Mouse (Mus musculus) G1E-ER4 (cell line): ENCODE results near the gene Gm49325. TPM values are rescaled to one million over a fixed set of nuclear protein-coding genes. Genes with fewer than 3 reads are reported as not detected.

Source experiments
- GATA1 ChIP-seq: IDR thresholded peaks from one replicate; pipeline ENCODE4 v1.8.0; 2012; ENCODE audit warnings: low read length, inconsistent platforms
- polyA plus RNA-seq: library from polyadenylated mRNA; stranded (reverse); fragments of >175 nt; gene quantifications from 2 replicates; pipeline ENCODE4 v1.2.3, GENCODE M21; 2012

Gene Gm49325
- polyA plus RNA-seq, 1 experiment: not detected

DNA sequence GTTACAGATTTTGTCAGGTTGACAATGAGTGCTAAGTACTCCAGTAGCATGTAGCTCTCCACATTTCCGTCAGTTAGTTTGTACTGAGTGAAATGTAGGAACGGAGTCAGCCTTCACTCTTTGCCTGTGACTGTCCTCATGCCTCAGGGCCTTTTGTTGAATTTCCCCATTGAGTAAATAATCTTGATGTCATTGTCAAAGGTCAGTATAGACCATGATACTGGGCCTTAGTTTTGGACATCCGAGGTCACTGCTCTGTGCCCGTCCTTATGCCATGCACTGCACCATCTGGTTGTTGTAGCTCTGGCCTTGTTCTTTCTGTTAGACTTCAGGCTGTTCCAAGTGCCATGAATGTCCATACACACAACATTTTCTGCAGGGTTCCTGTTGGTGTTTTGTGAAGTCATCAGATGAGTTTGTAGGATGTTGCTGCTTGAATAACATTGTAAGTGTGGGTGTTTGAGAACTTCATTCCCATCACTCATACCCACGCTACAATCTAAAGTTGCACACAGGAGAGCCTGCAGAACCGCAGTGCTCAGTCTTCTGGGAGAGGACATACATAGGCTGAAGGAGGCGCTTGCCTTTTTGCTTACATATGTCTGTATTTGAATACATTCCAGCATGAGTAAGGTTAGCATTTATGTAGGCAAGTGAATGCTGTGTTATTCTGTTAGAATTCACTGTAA is 30.4 kb downstream of the Gm49325 start:
- no peak for TF ChIP-seq GATA1

DNA sequence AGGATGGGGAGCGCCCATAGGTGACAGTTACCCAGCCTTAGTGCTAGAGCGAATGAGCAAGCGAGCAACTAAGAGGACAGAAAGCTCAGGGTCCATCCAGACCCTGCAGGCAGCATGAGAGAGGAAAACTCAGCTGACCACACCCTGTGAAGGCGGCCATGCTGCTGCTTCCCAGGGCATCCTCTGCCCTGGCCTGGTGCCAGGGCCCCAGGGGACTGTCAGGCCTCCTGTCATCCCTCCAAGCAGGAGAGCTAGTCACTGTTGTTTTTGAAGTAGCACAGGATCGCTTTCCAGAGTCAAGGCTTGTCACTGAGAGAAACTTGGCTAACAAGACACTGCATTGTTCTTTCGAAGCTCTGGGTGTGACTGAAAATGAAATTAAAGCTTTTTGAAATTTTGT is 33.0 kb downstream of the Gm49325 start:
- TF ChIP-seq GATA1: no peak

DNA sequence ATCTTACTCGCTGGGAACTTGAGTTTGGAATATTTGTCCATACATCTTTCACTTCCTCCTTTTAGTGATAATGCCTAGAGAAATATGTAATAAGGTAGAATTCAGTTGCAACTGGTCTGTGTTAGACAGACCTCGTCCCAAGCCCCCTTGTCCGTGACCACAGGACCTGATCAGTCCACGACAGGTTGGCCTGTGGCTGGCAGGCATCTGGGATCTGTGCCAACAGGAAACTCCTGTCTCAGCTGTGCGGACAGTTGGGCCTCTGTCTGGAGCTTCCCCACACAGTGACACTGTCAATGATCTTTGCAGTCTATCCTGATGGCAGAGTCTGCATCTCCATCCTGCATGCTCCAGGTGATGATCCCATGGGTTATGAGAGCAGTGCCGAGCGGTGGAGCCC is 37.2 kb downstream of the Gm49325 start:
- TF ChIP-seq GATA1: no peak

DNA sequence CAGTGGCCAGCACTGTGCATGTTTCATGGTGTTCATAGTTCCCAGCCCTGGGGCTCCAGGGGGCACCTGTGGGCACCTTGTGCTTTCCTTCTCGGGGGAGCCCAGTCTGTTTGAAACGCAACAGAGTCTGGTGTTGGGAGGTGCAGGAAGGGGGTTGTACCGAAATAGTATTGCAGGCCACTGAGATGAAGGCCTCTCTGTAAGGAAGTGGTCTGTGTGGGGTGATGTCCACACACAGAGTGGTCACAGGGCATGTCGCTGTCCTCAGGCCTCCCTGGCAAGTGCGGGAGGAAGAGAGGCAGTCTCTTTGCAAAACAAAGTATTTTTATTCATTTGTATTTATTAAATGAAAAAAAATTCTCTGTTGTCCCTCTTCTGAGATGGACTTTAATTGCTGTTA is 39.6 kb downstream of the Gm49325 start:
- no peak for TF ChIP-seq GATA1

DNA sequence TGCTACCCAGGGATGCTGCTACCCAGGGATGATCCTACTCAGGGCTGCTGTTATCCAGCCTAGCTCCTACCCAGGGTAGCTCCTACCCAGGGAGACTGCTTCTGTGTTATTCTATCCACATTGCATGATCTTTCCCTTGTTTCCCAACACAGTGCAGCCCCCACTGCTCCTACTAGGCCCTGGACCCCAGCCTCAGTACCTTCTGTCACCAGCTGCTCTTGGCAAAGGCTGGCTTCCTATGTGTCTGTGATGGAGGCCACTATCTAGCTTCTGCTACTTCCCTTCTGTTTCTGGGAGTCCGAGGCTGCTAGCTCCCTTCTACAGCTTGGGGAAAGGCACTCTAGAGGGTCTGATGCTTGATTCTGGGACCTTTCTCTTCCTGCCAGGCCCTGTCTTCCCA is 41.5 kb downstream of the Gm49325 start:
- no peak for TF ChIP-seq GATA1

DNA sequence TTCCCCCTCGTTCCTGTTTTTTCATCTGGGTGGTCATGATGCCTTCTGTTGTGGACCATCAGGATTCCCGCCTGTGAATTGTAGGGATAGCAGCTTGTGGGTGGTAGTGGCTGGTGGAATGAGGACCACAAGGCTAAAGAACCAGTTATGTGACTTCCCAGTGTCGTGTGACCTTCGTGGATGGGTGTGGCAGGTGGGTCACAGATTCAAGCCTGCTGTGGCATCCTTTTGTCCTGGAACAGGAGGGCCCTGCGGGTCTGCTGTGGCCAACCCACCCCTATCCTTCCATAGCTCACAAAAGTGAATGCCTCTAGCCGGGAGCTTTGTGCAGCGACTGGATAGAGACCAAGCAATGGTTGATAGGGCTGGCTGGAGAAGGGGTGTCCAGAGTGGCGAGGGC is 41.9 kb downstream of the Gm49325 start:
- no peak for TF ChIP-seq GATA1

DNA sequence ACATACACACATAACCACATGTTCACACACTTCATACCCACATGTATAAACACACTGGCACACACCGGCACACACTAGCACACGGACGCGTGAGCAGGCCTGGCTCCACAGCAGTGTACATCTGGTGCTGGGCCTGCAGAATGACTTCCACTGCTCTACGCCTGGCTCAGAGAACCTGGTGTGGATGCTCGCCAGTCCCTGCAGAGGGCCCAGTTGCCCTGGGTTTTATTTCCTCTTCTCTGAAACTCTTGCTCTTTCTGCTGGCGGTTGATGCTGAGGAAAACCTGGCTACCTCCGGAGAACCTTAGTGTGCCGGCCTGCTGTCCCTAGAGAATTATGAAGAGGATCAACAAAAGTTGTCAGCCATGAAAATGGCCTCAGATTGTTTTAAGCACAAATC is 46.0 kb downstream of the Gm49325 start:
- TF ChIP-seq GATA1: no peak

DNA sequence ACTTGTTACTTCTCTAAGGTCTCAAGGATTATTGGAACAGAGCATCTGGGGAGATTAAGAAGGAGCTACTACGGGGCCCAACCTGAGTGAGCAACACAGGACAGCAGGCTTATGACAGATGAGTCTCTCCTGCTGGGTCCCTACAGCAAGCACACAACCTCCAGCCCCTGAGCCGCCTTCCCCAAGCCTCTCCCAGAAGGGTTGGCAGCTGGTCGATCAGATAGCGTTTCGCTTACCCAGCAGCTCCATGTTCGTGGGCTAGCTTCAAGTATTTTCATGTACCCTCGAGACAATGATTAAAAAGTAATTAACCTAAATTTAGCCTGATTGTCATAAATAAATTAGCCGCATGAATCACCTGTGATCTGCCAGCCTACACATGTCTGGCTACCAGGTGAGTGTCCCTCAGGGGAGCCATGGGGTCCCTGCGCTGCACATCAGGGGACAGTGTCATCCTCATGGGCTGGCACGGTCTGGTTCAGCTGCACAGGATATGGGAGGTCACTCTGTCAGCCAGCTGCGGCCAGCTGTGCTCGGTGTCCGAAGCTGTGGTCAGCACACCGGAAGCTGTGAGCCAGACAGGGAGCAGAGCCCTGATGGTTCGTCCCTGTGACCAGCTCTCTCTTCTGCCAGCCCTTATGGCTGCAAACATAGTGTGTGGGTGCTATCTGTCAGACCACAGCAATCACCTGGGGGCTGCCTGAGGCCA is 52.4 kb downstream of the Gm49325 start:
- TF ChIP-seq GATA1: no peak

DNA sequence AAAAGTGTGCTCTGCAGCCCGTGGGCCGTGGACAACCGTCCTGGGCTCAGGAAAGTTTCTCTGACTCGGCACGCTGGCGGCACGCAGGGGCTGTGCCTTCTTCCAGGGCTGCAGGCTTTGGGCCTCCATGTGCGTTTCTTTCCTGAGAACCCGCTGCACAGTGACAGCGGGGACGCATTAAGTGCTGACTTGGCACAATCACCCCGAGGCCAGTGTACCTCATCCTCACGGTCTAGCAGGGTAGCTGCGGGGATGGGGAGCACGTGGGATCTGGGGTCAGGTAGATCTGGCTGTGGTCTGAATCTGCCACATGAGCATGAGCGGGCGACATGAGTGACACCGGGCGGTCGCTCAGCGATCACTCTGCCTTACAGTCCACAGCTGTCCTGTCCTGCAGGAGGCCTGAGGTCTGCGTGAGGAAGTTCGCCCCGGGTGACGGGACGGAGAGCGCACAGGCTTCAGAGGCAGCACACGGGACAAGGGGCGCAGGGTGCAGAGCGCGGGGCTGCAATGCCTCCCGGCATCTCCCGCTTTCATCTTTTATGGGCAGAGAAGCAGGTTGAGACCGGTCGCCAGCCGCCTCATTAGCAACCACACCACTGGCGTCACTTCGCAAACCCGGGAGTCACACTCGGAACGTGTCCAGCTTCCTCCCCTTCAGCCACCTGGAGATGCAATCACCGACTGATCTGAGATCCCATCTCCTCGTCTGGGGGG is 58.1 kb downstream of the Gm49325 start:
- no peak for TF ChIP-seq GATA1

DNA sequence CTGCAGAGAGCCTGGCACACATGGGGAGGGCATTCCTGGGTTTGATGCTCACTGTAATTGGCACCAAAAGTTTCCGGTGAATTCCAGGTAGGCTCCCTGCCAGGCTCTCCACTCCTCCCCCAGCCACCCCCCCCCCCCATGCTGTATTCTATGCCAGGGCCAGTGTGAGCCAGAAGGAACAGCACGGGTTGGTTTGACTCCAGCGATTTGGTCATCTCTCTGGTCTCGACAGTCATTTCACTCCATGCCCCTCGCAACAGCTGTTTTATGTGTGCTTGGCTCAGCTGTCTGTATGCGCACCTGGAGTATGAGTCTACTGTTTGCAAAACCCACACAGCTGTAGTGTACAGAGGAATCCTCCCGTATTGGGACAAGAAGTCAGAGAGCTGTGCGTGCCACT is 60.3 kb downstream of the Gm49325 start:
- TF ChIP-seq GATA1: no peak

DNA sequence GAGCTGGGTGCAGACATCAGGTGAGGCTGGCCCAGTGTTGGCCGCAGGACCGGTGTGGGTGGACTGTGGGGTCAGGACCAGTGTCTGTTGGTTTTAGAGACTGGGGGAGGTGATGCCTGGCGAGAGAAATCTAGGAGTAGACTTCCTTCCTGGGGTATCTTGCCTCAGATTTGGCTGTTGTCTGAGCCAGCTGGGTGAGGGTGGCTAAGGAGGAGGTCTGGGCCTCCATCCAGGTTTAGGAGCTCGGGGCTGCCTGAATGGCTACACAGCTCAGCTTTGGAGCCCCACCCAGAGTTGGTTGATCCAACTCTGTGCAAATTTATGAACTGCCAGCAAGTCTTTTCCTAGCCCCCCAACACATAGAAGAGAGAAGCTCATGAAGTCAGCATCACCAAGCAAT is 61.4 kb downstream of the Gm49325 start:
- TF ChIP-seq GATA1: no peak

DNA sequence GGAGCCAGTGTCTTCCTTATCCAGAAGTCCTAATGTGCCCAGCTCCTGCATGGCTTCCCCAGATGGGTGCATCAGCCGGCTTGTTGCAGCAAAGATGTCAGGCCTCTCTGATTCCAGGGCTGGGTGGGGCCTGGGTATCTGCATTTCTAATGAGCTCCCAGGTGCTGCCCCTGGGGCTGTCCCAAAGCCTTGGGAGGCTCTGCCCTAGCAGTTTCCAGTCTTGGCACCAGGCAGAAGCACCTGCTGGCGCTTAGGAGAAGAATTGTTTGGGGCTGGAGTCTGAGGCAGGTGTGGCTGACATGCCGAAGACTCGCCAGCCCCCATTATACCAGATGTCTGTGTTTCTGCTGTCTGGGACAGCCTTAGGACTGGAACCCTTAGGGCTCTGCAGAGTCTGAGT is 64.7 kb downstream of the Gm49325 start:
- no peak for TF ChIP-seq GATA1

DNA sequence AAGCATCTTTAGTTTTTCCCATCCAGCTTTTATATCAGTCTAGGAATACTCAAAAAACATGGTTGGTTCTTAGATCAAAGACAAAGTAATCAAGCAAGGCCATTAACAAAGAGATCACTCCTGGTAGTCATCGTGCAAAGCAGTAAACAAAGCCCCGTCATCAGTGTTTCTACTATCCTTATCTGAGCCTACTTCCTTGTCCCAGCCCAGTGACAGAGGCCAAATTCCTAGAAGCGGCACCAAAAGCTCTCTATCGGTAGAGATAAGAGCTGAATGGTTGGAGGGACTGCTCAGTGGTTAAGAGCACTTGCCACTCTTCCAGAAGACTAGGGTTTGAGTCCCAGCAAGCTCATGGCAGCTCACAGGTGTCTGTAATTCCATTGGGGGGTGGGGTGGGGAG is 65.5 kb downstream of the Gm49325 start:
- peak; percentile 75 for TF ChIP-seq GATA1

DNA sequence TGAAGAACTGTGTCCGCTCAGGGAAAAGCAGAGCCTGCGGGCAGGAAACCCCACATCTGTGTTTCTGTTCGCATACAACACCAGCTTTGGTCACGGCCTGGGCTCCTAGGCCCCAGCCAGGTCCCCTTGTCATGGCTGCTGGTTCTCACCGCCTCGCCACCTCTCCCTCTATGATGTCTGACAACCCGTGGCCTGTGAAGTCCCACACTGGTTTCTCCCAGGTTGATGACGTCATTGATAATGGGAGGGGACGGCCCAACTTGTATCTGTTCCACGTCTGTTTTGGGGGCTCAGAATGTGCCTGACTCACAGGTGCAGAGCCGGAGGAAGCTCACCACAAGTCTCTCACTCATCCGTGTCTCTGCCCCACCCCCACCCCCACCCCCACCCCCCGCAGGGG is 67.8 kb downstream of the Gm49325 start:
- TF ChIP-seq GATA1: no peak

DNA sequence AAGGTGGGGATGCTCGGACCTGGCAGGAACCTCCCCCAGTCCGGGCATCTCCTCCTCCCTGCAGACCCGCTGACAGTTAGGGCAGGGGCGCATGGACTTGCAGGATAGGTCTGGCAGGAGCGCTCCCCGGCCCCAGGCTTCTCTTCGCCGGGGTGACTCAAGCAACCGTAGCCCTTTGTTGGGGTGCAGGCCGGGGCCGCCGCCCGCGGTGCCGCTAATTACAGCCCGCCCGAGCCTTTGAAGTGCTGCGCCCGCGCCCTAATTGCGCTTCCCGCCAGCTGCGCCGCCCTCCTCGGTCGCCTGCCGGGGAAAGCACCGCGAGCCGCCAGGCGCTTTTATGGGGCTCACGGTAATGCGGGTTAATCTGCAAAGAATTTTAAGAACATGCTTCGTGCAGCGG is 71.6 kb downstream of the Gm49325 start:
- TF ChIP-seq GATA1: no peak

DNA sequence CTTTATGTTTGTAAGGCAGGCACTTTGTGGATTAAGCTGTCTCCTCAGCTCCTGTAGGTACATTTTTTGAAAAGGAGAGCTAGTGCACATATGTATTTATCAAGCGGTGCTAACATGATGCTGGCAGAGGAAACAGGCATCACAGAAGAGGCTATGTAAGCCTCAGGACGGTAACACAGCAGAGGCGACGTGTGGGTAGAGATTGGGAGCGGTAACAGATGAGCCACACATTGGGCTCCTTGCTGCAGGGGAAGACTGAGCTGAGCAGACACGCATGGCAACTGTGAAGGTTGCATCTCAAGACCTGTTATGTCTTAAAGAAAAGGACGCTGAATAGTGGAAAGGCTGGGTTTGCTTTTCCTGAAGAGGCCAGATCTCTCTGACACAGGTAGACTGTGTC is 77.0 kb downstream of the Gm49325 start:
- no peak for TF ChIP-seq GATA1

DNA sequence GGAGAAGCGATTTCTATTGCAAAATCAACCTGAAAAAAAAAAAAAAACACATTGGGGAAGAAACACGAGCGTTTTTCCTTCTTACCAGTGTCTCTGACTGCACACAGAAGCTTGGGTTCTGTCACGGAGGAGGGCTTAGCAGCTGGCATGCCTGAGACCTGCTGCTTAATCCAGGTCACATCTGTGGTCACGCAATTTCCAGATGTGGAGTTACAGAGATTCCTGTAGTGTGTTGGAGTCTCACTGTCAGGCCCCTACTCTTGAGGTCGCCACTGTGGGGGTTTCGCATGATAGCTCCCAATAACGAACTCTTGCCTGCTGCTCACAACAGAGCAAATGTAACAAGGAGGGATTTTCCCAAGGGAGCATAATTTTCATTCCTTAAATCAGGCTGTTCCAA is 78.2 kb downstream of the Gm49325 start:
- TF ChIP-seq GATA1: no peak
